Mouse (Mus musculus): ENCODE results near the gene Cep83. TPM values are rescaled to one million over a fixed set of nuclear protein-coding genes. Genes with fewer than 3 reads are reported as not detected.

The Cep83 gene
- polyA plus RNA-seq (2014; fragmentation: Nextera tagmentation; extraction: Ambion mirVana) = 20.3 and 22.5 TPM in 2 replicates

DNA sequence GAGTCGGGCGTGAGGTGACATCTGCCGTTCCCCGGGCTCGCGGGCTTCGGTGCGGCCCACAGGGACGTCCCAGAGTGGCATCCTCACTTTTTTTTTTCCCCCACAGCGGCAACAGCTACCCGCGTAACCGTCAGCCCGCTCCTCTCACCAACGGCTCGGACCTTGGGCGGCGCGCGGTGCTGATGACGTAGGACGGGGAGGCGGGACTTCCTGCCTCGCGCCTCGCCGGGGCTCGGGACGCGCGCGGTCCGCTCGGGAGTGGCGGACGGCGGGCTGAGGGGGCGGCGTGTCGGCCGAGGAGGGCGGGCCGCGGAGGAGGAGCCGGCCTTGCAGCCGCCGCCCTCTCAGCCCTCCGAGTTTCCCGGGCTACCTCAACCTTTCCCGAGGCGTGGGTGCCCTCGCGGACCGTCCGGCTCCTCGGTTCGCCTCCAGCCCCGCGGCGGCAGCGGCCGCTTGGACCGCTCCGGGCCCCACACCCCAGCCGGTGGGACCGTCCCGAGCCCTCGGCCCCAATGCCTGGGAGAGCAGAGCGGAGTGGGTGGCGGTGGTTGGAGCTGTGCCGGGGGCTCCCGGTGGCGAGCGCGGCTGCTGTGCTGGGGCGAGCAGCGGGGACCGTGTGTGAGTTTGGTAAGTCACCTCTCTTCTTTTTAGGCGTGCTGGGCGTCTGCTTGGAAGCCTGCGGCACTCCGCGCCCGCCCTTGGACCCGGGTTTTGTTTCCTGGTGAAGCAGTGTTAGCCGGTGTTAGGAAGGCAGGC, at the start of gene Cep83:
Cep83 (plus strand) TSS at position 235 of the 756 bp plus-strand sequence.
- Histone ChIP-seq H3K9me3 (ENCODE audit: control insufficient read depth, low read length) (no peaks in the 10 kb centered on the region), H3K36me3 (ENCODE audit: control insufficient read depth, insufficient read depth, low read length) (no peaks in the 10 kb centered on the region), H3K4me3 (ENCODE audit: low read depth, low read length) (peak within 1 kb of the TSS; percentile 94), H3K4me2 (ENCODE audit: low read depth, low read length) (peak within 1 kb of the TSS; percentile 65), H3K27me3 (replicated peaks; ENCODE audit: control insufficient read depth, insufficient read depth, low read length) (no peaks in the 10 kb centered on the region), H3K27ac (replicated peaks; ENCODE audit: low read depth, low read length) (peak within 1 kb of the TSS; percentile 86), H3K4me1 (ENCODE audit: control insufficient read depth, insufficient read depth, low read length) (no peaks in the 10 kb centered on the region; the same call in none of the 2 replicates), H3K9ac (ENCODE audit: low read depth, low read length) (peak within 1 kb of the TSS; percentile 97)
- WGBS = 0% methylated on average over 27 of the region's 86 CpGs
- peak; percentile 99 for ATAC-seq (ENCODE audit: low read depth)
- DNase-seq (ENCODE audit: low spot score) = peak; percentile 96

DNA sequence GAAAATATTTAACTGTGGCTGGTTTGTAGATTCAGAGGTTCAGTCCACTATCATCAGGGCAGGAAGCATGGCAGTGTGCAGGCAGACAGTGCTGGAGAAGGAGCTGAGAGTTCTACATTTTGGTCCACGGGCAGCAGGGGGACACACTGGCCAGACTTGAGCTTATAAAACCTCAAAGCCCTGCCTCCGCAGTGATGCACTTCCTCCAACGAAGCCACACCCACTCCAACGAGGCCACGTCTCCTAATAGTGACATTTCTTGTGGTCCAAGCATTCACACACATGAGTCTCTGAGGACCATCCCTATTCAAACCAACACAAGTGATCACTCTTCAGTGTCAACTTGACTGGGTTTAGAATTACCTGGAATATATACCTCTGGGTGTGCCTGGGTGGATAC, 49.2 kb upstream of the Cep83 start:
- ATAC-seq (ENCODE audit: low read depth) = no peak

DNA sequence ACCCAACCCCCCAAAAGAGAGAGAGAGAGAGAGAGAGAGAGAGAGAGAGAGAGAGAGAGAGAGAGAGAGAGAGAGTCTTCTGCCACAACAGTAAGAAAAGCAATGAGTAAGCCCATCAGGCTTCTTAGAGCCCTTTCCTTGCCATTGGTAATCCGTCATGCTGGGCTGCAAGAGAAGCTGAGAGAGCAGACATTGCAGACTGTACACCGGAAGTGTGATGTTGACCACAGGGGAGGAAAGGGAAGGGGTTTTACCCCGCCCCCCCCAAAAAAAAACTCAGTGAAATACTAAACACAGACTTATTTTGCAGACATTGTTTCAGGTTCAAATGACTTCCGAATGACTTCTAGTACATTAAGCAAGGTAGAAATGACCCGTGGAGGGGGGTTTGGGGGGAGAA, 48.4 kb upstream of the Cep83 start:
- no peaks in the 10 kb centered on the region for H3K4me1 ChIP-seq (ENCODE audit: control insufficient read depth, insufficient read depth, low read length)
- ATAC-seq (ENCODE audit: low read depth) (no peak), DNase-seq (ENCODE audit: low spot score) (no peak)
- no peak overlapping the region for H3K4me2 ChIP-seq (ENCODE audit: low read depth, low read length)
- no peak overlapping the region for H3K9ac ChIP-seq (ENCODE audit: low read depth, low read length)
- 71% methylated on average over 5 of the region's 5 CpGs for WGBS
- no peak overlapping the region for H3K4me3 ChIP-seq (ENCODE audit: low read depth, low read length)
- H3K36me3 ChIP-seq (ENCODE audit: control insufficient read depth, insufficient read depth, low read length) = no peaks in the 10 kb centered on the region
- no peaks in the 10 kb centered on the region for H3K27me3 ChIP-seq (replicated peaks; ENCODE audit: control insufficient read depth, insufficient read depth, low read length)
- H3K27ac ChIP-seq (replicated peaks; ENCODE audit: low read depth, low read length) = no peak overlapping the region
- H3K9me3 ChIP-seq (ENCODE audit: control insufficient read depth, low read length) = no peaks in the 10 kb centered on the region

More for the DNA sequence above, 49.2 kb upstream of the Cep83 start:
- Histone ChIP-seq H3K4me3 (ENCODE audit: low read depth, low read length) (no peak overlapping the region), H3K9me3 (ENCODE audit: control insufficient read depth, low read length) (no peaks in the 10 kb centered on the region), H3K36me3 (ENCODE audit: control insufficient read depth, insufficient read depth, low read length) (no peaks in the 10 kb centered on the region), H3K4me2 (ENCODE audit: low read depth, low read length) (no peak overlapping the region), H3K9ac (ENCODE audit: low read depth, low read length) (no peak overlapping the region), H3K4me1 (ENCODE audit: control insufficient read depth, insufficient read depth, low read length) (no peaks in the 10 kb centered on the region), H3K27me3 (replicated peaks; ENCODE audit: control insufficient read depth, insufficient read depth, low read length) (no peaks in the 10 kb centered on the region), H3K27ac (replicated peaks; ENCODE audit: low read depth, low read length) (no peak overlapping the region)
- WGBS = 69% methylated on average over 5 of the region's 5 CpGs
- DNase-seq (ENCODE audit: low spot score) = no peak

DNA sequence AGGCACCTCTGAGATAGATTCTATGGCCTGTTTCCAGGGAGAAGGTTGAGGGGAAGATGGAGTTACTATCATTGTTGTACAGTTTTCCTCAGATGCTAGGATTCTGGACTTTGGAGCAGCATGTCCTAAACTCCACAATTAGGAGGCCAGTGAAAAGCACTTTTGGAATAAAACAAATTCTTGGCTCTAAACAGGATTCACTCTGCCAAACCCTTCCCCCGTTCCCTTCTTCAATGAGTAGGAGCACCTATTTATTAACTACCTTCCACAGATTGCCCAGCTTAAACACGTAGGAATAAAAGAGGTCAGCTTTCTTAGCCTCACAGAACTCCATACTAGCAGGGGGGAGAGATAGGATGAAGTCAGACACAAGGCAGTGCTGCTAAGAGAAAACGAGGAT, 24.4 kb upstream of the Cep83 start:
- Histone ChIP-seq H3K4me3 (ENCODE audit: low read depth, low read length) (no peak overlapping the region), H3K4me1 (ENCODE audit: control insufficient read depth, insufficient read depth, low read length) (no peaks in the 10 kb centered on the region), H3K27me3 (replicated peaks; ENCODE audit: control insufficient read depth, insufficient read depth, low read length) (no peaks in the 10 kb centered on the region), H3K36me3 (ENCODE audit: control insufficient read depth, insufficient read depth, low read length) (no peaks in the 10 kb centered on the region), H3K27ac (replicated peaks; ENCODE audit: low read depth, low read length) (no peak overlapping the region), H3K9me3 (ENCODE audit: control insufficient read depth, low read length) (no peaks in the 10 kb centered on the region), H3K9ac (ENCODE audit: low read depth, low read length) (no peak overlapping the region), H3K4me2 (ENCODE audit: low read depth, low read length) (no peak overlapping the region)
- no peak for DNase-seq (ENCODE audit: low spot score)
- no peak for ATAC-seq (ENCODE audit: low read depth)
- 80% methylated on average over 3 of the region's 3 CpGs for WGBS

DNA sequence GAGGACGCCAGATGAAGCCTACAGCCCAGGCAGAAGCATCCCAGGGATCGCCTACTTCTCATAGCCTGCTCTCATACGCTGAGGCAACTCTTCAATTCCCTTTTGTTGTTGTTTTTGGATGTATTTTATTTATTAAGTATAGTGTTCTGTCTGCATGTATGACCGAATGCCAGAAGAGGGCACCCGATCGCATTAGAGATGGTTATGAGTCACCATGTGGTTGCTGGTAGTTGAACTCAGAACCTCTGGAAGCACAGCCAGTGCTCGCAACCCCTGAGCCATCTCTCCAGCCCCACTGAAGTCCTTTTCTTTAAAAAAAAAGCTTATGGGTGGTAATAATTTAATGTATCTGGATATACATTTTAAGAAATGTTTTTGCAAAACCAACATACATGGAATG, 24.0 kb upstream of the Cep83 start:
- H3K9me3 ChIP-seq (ENCODE audit: control insufficient read depth, low read length) = no peaks in the 10 kb centered on the region
- no peaks in the 10 kb centered on the region for H3K4me1 ChIP-seq (ENCODE audit: control insufficient read depth, insufficient read depth, low read length)
- WGBS = 91% methylated on average over 7 of the region's 7 CpGs
- H3K9ac ChIP-seq (ENCODE audit: low read depth, low read length) = no peak overlapping the region
- H3K4me3 ChIP-seq (ENCODE audit: low read depth, low read length) = no peak overlapping the region
- H3K27ac ChIP-seq (replicated peaks; ENCODE audit: low read depth, low read length) = no peak overlapping the region
- no peaks in the 10 kb centered on the region for H3K27me3 ChIP-seq (replicated peaks; ENCODE audit: control insufficient read depth, insufficient read depth, low read length)
- ATAC-seq (ENCODE audit: low read depth) = no peak
- H3K4me2 ChIP-seq (ENCODE audit: low read depth, low read length) = no peak overlapping the region
- no peak for DNase-seq (ENCODE audit: low spot score)
- H3K36me3 ChIP-seq (ENCODE audit: control insufficient read depth, insufficient read depth, low read length) = no peaks in the 10 kb centered on the region

DNA sequence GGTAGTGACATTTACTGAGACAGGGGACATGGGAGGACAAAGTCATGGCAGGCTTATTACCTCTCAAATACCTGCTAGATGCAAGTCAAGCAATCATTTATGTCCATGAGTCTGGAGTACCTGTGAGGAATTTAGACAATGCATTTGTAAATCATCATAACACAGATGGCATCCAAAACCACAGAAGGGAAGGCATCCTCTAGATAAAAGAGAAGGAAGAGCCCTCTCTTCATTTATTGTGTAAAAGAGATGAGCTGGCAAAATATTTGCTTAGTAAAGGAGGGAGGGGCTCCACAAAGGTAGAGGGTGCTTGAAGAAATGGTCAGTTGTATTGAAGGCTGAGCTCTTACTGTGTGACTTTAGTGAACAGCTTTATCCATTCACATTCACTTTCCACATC, 20.3 kb upstream of the Cep83 start:
- ATAC-seq (ENCODE audit: low read depth) = no peak
- Histone ChIP-seq H3K4me1 (ENCODE audit: control insufficient read depth, insufficient read depth, low read length) (no peaks in the 10 kb centered on the region), H3K4me3 (ENCODE audit: low read depth, low read length) (no peak overlapping the region), H3K27ac (replicated peaks; ENCODE audit: low read depth, low read length) (no peak overlapping the region), H3K27me3 (replicated peaks; ENCODE audit: control insufficient read depth, insufficient read depth, low read length) (no peaks in the 10 kb centered on the region), H3K9me3 (ENCODE audit: control insufficient read depth, low read length) (no peaks in the 10 kb centered on the region), H3K36me3 (ENCODE audit: control insufficient read depth, insufficient read depth, low read length) (no peaks in the 10 kb centered on the region), H3K4me2 (ENCODE audit: low read depth, low read length) (no peak overlapping the region), H3K9ac (ENCODE audit: low read depth, low read length) (no peak overlapping the region)
- DNase-seq (ENCODE audit: low spot score) = no peak

DNA sequence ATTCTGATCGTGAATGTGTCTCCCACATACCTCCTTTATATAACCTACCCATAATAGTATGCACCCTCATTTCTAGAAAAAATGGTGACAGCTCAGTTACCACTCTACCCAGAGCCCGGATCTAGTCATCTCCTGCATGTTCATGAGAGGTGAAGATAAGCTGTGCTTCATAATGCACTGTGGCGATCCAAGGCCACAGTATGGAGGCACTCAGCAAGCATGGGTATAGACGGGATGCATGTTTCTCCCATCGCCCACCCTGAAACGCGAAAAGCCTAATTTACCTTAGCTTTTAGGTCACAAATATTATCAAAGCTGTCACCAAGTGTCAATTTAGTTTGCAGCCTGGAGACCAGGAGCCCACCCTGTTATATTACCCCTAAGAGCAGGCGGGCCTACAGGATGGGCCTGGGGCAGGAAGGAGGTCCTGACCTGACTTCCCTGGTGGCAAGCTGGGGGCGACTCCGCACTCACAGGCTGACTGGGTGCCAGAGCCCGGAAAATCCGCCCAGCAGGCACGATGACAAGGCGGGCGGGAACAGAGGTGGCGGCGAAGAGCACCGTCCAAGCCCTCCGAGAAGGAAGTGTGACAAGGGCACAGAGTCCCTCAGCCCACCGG, 544 bp upstream of the Cep83 start:
- Histone ChIP-seq H3K27ac (replicated peaks; ENCODE audit: low read depth, low read length) (peak overlapping the region; percentile 86), H3K4me2 (ENCODE audit: low read depth, low read length) (peak overlapping the region; percentile 65), H3K4me3 (ENCODE audit: low read depth, low read length) (peak overlapping the region; percentile 94), H3K4me1 (ENCODE audit: control insufficient read depth, insufficient read depth, low read length) (no peaks in the 10 kb centered on the region; the same call in none of the 2 replicates), H3K9me3 (ENCODE audit: control insufficient read depth, low read length) (no peaks in the 10 kb centered on the region), H3K9ac (ENCODE audit: low read depth, low read length) (peak overlapping the region; percentile 97), H3K27me3 (replicated peaks; ENCODE audit: control insufficient read depth, insufficient read depth, low read length) (no peaks in the 10 kb centered on the region), H3K36me3 (ENCODE audit: control insufficient read depth, insufficient read depth, low read length) (no peaks in the 10 kb centered on the region)
- WGBS = 2% methylated on average over 19 of the region's 20 CpGs
- DNase-seq (ENCODE audit: low spot score) (no peak), ATAC-seq (ENCODE audit: low read depth) (peak; percentile 56)

DNA sequence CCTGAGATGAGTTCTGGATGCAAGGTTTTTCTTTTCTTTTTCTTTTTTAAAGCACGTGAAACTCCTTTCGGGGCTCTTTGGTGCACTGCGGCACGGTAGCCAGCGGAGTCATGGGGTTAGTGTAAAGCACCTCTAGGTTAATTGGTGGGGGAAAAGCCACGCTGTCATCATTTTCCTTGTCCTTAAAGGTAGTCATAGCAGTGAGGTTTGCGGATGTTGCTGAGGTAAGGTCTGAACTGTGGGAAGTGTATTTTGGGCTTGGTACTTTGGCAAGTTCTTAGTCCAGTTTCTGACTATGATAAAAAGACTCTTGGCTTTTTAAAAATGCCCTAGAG, 689 bp downstream of the Cep83 start:
- no peaks in the 10 kb centered on the region; the same call in none of the 2 replicates for H3K4me1 ChIP-seq (ENCODE audit: control insufficient read depth, insufficient read depth, low read length)
- ATAC-seq (ENCODE audit: low read depth) (no peak), DNase-seq (ENCODE audit: low spot score) (no peak)
- peak overlapping the region; percentile 94 for H3K4me3 ChIP-seq (ENCODE audit: low read depth, low read length)
- no peaks in the 10 kb centered on the region for H3K36me3 ChIP-seq (ENCODE audit: control insufficient read depth, insufficient read depth, low read length)
- H3K9ac ChIP-seq (ENCODE audit: low read depth, low read length) = peak overlapping the region; percentile 97
- under 1% methylated on average over 7 of the region's 7 CpGs for WGBS
- peak overlapping the region; percentile 86 for H3K27ac ChIP-seq (replicated peaks; ENCODE audit: low read depth, low read length)
- H3K4me2 ChIP-seq (ENCODE audit: low read depth, low read length) = peak overlapping the region; percentile 65
- no peaks in the 10 kb centered on the region for H3K27me3 ChIP-seq (replicated peaks; ENCODE audit: control insufficient read depth, insufficient read depth, low read length)
- no peaks in the 10 kb centered on the region for H3K9me3 ChIP-seq (ENCODE audit: control insufficient read depth, low read length)

DNA sequence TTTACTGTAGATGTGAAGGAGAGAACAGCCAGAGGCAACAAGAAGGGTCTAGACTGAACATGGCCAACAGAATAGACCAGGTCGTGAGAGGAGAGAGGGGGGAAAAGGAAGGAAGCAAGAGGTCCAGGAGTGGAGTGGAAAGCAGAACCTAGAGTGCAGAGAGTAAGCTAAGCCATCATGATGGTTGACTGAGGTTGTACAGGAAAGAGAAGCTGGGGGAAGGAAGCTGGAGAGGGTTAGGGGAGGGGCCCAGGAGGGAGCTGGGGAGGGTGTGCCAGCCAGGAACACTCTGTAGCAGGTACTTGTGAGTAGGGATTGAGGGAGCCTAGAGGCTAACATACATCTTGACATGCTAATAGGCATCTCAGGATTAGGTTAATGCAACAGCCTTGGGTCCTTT, 1.9 kb downstream of the Cep83 start:
- ATAC-seq (ENCODE audit: low read depth) = no peak
- Histone ChIP-seq H3K4me2 (ENCODE audit: low read depth, low read length) (no peak overlapping the region), H3K27me3 (replicated peaks; ENCODE audit: control insufficient read depth, insufficient read depth, low read length) (no peaks in the 10 kb centered on the region), H3K27ac (replicated peaks; ENCODE audit: low read depth, low read length) (no peak overlapping the region), H3K36me3 (ENCODE audit: control insufficient read depth, insufficient read depth, low read length) (no peaks in the 10 kb centered on the region), H3K9me3 (ENCODE audit: control insufficient read depth, low read length) (no peaks in the 10 kb centered on the region), H3K4me3 (ENCODE audit: low read depth, low read length) (no peak overlapping the region), H3K9ac (ENCODE audit: low read depth, low read length) (no peak overlapping the region), H3K4me1 (ENCODE audit: control insufficient read depth, insufficient read depth, low read length) (no peaks in the 10 kb centered on the region; the same call in none of the 2 replicates)
- no peak for DNase-seq (ENCODE audit: low spot score)
- 50% methylated on average over 1 of the region's 1 CpGs for WGBS
